Mouse (Mus musculus): Measurements from ENCODE around the gene 1700018B08Rik. TPM values are rescaled to one million over a fixed set of nuclear protein-coding genes. Genes with fewer than 3 reads are reported as not detected.

Gene 1700018B08Rik
- polyA plus RNA-seq, 1 experiment from 2014 or later = not detected

DNA sequence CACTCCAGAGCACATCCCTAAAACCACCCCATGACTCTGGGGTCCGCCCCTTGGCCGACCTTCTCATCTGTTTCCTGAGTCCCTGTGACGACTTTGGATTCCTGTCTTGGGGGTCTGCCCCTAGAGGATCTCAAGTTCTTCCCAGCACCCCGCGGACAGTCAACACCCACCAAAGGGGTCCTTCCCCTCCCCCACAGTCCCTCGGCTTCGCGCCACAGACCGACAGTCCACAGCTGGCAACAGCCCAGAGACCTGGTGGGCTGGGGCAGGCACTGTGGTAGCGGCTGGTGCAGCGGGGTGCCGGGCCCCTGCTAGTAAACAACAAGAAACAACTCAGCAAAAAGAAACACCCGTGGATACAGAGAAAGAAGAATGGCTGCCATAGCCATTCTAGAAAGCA is 1.2 kb downstream of the 1700018B08Rik start:
- H3K9me3 ChIP-seq (ENCODE audit: control insufficient read depth, low read length) = no peaks in the 10 kb centered on the region
- 73% methylated on average over 13 of the region's 13 CpGs for WGBS
- H3K9ac ChIP-seq (ENCODE audit: low read length) = no peak overlapping the region
- no peak for DNase-seq (ENCODE audit: low spot score)
- no peaks in the 10 kb centered on the region for H3K4me1 ChIP-seq (ENCODE audit: control insufficient read depth, insufficient read depth, low read length)
- no peak overlapping the region for H3K4me2 ChIP-seq (ENCODE audit: low read depth)
- H3K36me3 ChIP-seq (ENCODE audit: control insufficient read depth, insufficient read depth, low read length) = no peaks in the 10 kb centered on the region
- no peaks in the 10 kb centered on the region for H3K27me3 ChIP-seq (ENCODE audit: control insufficient read depth, insufficient read depth, low read length)
- no peak overlapping the region for H3K27ac ChIP-seq (ENCODE audit: low read depth, low read length)
- ATAC-seq (ENCODE audit: insufficient read depth, low FRiP score, low TSS enrichment) = no peak
- no peak overlapping the region for H3K4me3 ChIP-seq (ENCODE audit: low read depth, low read length)

- Histone ChIP-seq H3K27ac (ENCODE audit: low read depth, low read length) (no peak overlapping the region), H3K9me3 (ENCODE audit: control insufficient read depth, low read length) (no peaks in the 10 kb centered on the region), H3K4me2 (ENCODE audit: low read depth) (no peak overlapping the region), H3K9ac (ENCODE audit: low read length) (no peak overlapping the region), H3K4me3 (ENCODE audit: low read depth, low read length) (no peak overlapping the region), H3K4me1 (ENCODE audit: control insufficient read depth, insufficient read depth, low read length) (no peaks in the 10 kb centered on the region), H3K27me3 (ENCODE audit: control insufficient read depth, insufficient read depth, low read length) (no peaks in the 10 kb centered on the region), H3K36me3 (ENCODE audit: control insufficient read depth, insufficient read depth, low read length) (no peaks in the 10 kb centered on the region)
- DNase-seq (ENCODE audit: low spot score) = no peak
- 81% methylated on average over 19 of the region's 19 CpGs for WGBS
- no peak for ATAC-seq (ENCODE audit: insufficient read depth, low FRiP score, low TSS enrichment)
These were observed 2.3 kb downstream of the 1700018B08Rik start for GRCm38 (mm10) chr8:121541862-121542261.

DNA sequence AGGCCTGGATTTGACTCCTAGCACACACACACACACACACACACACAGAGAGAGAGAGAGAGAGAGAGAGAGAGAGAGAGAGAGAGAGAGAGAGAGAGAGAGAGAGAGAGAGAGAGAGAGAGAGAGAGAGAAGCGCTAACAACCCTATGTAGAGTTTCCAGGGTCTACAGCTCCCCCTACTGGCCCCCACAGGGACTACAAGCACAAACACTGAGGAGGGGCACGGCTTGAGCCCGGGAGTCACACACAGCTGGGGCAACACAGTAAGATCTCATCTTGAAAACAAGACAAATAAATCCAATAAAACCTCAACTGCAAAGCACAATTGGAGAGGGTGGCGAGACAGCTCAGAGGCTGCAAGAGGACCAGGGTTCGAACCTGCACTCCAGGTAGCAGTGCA is 11.7 kb downstream of the 1700018B08Rik start:
- H3K27ac ChIP-seq (ENCODE audit: low read depth, low read length) = no peak overlapping the region
- no peaks in the 10 kb centered on the region for H3K27me3 ChIP-seq (ENCODE audit: control insufficient read depth, insufficient read depth, low read length)
- H3K4me2 ChIP-seq (ENCODE audit: low read depth) = no peak overlapping the region
- no peaks in the 10 kb centered on the region for H3K9me3 ChIP-seq (ENCODE audit: control insufficient read depth, low read length)
- no peak overlapping the region for H3K9ac ChIP-seq (ENCODE audit: low read length)
- H3K36me3 ChIP-seq (ENCODE audit: control insufficient read depth, insufficient read depth, low read length) = no peaks in the 10 kb centered on the region
- DNase-seq (ENCODE audit: low spot score) (peak; percentile 61), ATAC-seq (ENCODE audit: insufficient read depth, low FRiP score, low TSS enrichment) (no peak)
- WGBS = 53% methylated on average over 5 of the region's 5 CpGs
- no peaks in the 10 kb centered on the region for H3K4me1 ChIP-seq (ENCODE audit: control insufficient read depth, insufficient read depth, low read length)
- no peak overlapping the region for H3K4me3 ChIP-seq (ENCODE audit: low read depth, low read length)

DNA sequence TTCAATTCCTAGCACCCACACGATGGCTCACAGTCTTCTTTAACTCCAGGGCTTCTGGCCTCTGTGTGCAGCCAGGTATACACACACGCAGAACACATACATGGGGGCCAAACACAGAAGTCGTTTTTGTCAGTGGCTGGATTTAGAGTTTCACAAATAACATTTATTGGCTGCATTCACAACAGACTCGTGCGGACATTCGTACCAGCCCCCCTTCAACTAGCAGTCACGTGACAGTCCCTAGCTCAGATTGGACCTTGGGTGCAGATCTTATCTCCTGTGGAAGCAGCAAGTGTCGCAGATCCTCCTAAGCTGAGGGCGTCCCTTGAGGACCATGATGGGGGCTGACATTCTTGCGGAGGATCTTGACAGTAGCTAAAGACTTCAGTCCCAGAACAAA is 13.5 kb downstream of the 1700018B08Rik start:
- no peaks in the 10 kb centered on the region for H3K27me3 ChIP-seq (ENCODE audit: control insufficient read depth, insufficient read depth, low read length)
- no peaks in the 10 kb centered on the region for H3K9me3 ChIP-seq (ENCODE audit: control insufficient read depth, low read length)
- no peak overlapping the region for H3K4me3 ChIP-seq (ENCODE audit: low read depth, low read length)
- DNase-seq (ENCODE audit: low spot score) (no peak), ATAC-seq (ENCODE audit: insufficient read depth, low FRiP score, low TSS enrichment) (no peak)
- H3K9ac ChIP-seq (ENCODE audit: low read length) = no peak overlapping the region
- H3K36me3 ChIP-seq (ENCODE audit: control insufficient read depth, insufficient read depth, low read length) = no peaks in the 10 kb centered on the region
- no peak overlapping the region for H3K4me2 ChIP-seq (ENCODE audit: low read depth)
- H3K27ac ChIP-seq (ENCODE audit: low read depth, low read length) = no peak overlapping the region
- no peaks in the 10 kb centered on the region for H3K4me1 ChIP-seq (ENCODE audit: control insufficient read depth, insufficient read depth, low read length)
- WGBS = 87% methylated on average over 10 of the region's 10 CpGs

DNA sequence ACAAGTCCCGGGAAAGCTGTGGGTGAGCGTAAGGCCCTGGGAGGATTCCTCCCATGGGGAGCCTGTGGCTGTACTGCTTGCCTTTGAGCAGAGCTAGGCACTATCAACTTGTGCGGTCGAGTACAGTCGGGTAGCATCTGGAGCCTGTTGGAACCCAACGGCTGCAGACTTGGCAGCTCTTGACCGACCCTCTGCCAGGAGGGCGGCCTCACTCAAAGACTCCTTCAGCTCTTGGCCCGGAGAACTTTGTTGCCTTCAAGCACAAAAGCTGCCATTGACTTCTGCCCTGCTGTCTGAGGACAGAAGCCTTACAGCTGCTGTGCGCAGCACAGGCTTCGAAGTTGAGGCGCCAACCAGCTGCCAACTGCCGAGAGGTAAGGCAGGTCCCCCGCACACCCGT is 15.3 kb downstream of the 1700018B08Rik start:
- 88% methylated on average over 15 of the region's 15 CpGs for WGBS
- no peaks in the 10 kb centered on the region for H3K9me3 ChIP-seq (ENCODE audit: control insufficient read depth, low read length)
- H3K9ac ChIP-seq (ENCODE audit: low read length) = no peak overlapping the region
- no peaks in the 10 kb centered on the region for H3K4me1 ChIP-seq (ENCODE audit: control insufficient read depth, insufficient read depth, low read length)
- H3K27me3 ChIP-seq (ENCODE audit: control insufficient read depth, insufficient read depth, low read length) = no peaks in the 10 kb centered on the region
- H3K4me3 ChIP-seq (ENCODE audit: low read depth, low read length) = no peak overlapping the region
- no peak overlapping the region for H3K27ac ChIP-seq (ENCODE audit: low read depth, low read length)
- H3K36me3 ChIP-seq (ENCODE audit: control insufficient read depth, insufficient read depth, low read length) = no peaks in the 10 kb centered on the region
- H3K4me2 ChIP-seq (ENCODE audit: low read depth) = no peak overlapping the region
- no peak for DNase-seq (ENCODE audit: low spot score)
- ATAC-seq (ENCODE audit: insufficient read depth, low FRiP score, low TSS enrichment) = no peak

- no peak for DNase-seq (ENCODE audit: low spot score)
- Histone ChIP-seq H3K9me3 (ENCODE audit: control insufficient read depth, low read length) (no peaks in the 10 kb centered on the region), H3K4me1 (ENCODE audit: control insufficient read depth, insufficient read depth, low read length) (no peaks in the 10 kb centered on the region), H3K9ac (ENCODE audit: low read length) (no peak overlapping the region), H3K36me3 (ENCODE audit: control insufficient read depth, insufficient read depth, low read length) (no peaks in the 10 kb centered on the region), H3K4me2 (ENCODE audit: low read depth) (no peak overlapping the region), H3K27me3 (ENCODE audit: control insufficient read depth, insufficient read depth, low read length) (no peaks in the 10 kb centered on the region), H3K4me3 (ENCODE audit: low read depth, low read length) (no peak overlapping the region), H3K27ac (ENCODE audit: low read depth, low read length) (no peak overlapping the region)
- ATAC-seq (ENCODE audit: insufficient read depth, low FRiP score, low TSS enrichment) = no peak
- WGBS = 82% methylated on average over 9 of the region's 9 CpGs
These were observed 16.4 kb downstream of the 1700018B08Rik start for GRCm38 (mm10) chr8:121527751-121528150.

DNA sequence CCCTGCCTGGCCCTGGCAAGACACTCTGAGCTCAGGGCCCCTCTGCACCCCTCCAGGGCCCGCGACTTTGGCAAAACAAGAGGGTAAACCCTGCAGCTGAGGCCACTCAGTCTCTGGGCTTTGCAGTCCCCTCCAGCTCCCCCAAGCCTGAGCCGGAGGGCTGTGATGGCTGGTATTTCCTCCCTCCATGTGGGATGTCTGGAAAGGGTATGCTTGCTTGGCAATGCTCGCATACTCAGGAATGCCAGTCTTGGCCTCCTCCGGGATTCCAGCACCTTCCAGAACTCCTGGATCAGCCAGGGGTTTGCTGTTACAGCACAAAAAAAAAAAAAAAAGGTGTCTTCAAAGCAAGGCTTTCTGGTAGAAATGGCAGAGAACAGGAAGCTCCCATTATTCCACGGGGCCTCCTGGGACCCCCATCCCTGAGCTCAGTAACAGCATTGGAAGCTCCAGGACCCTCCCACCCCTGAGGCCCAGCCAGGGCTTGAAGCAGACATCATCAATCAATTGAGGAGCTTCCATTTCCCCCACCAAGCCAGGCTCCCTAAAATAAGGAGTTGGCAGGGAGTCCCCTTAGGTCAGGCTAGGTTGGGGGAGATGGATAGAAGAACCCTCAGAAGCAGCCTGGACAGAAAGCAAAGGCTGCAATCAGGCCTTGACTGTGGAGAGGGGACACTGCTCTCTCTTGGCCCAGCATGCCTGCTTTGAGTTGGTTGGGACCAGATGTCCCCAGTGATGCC is 17.1 kb downstream of the 1700018B08Rik start:
- H3K27me3 ChIP-seq (ENCODE audit: control insufficient read depth, insufficient read depth, low read length) = no peaks in the 10 kb centered on the region
- H3K9me3 ChIP-seq (ENCODE audit: control insufficient read depth, low read length) = no peaks in the 10 kb centered on the region
- H3K4me2 ChIP-seq (ENCODE audit: low read depth) = no peak overlapping the region
- 65% methylated on average over 6 of the region's 6 CpGs for WGBS
- ATAC-seq (ENCODE audit: insufficient read depth, low FRiP score, low TSS enrichment) = no peak
- no peak overlapping the region for H3K27ac ChIP-seq (ENCODE audit: low read depth, low read length)
- H3K4me1 ChIP-seq (ENCODE audit: control insufficient read depth, insufficient read depth, low read length) = no peaks in the 10 kb centered on the region
- H3K4me3 ChIP-seq (ENCODE audit: low read depth, low read length) = no peak overlapping the region
- H3K9ac ChIP-seq (ENCODE audit: low read length) = no peak overlapping the region
- no peaks in the 10 kb centered on the region for H3K36me3 ChIP-seq (ENCODE audit: control insufficient read depth, insufficient read depth, low read length)
- no peak for DNase-seq (ENCODE audit: low spot score)

- no peaks in the 10 kb centered on the region for H3K9me3 ChIP-seq (ENCODE audit: control insufficient read depth, low read length)
- no peaks in the 10 kb centered on the region for H3K27me3 ChIP-seq (ENCODE audit: control insufficient read depth, insufficient read depth, low read length)
- ATAC-seq (ENCODE audit: insufficient read depth, low FRiP score, low TSS enrichment) = no peak
- WGBS = 84% methylated on average over 18 of the region's 18 CpGs
- H3K4me3 ChIP-seq (ENCODE audit: low read depth, low read length) = no peak overlapping the region
- H3K36me3 ChIP-seq (ENCODE audit: control insufficient read depth, insufficient read depth, low read length) = no peaks in the 10 kb centered on the region
- H3K4me2 ChIP-seq (ENCODE audit: low read depth) = no peak overlapping the region
- H3K4me1 ChIP-seq (ENCODE audit: control insufficient read depth, insufficient read depth, low read length) = no peaks in the 10 kb centered on the region
- H3K27ac ChIP-seq (ENCODE audit: low read depth, low read length) = no peak overlapping the region
- DNase-seq (ENCODE audit: low spot score) = no peak
- H3K9ac ChIP-seq (ENCODE audit: low read length) = no peak overlapping the region
These were observed 18.9 kb downstream of the 1700018B08Rik start for GRCm38 (mm10) chr8:121525111-121525818.

- Histone ChIP-seq H3K4me3 (ENCODE audit: low read depth, low read length) (no peak overlapping the region), H3K27ac (ENCODE audit: low read depth, low read length) (no peak overlapping the region), H3K4me1 (ENCODE audit: control insufficient read depth, insufficient read depth, low read length) (no peaks in the 10 kb centered on the region), H3K27me3 (ENCODE audit: control insufficient read depth, insufficient read depth, low read length) (no peaks in the 10 kb centered on the region), H3K9me3 (ENCODE audit: control insufficient read depth, low read length) (no peaks in the 10 kb centered on the region), H3K4me2 (ENCODE audit: low read depth) (no peak overlapping the region), H3K9ac (ENCODE audit: low read length) (no peak overlapping the region), H3K36me3 (ENCODE audit: control insufficient read depth, insufficient read depth, low read length) (no peaks in the 10 kb centered on the region)
- WGBS = 9% methylated on average over 12 of the region's 12 CpGs
- no peak for ATAC-seq (ENCODE audit: insufficient read depth, low FRiP score, low TSS enrichment)
- DNase-seq (ENCODE audit: low spot score) = peak; percentile 84
These were observed 30.7 kb downstream of the 1700018B08Rik start for GRCm38 (mm10) chr8:121513429-121513828.

All from neural tube, embryonic 11.5 days (tissue).